Mouse (Mus musculus) C2C12 (cell line): Measurements from ENCODE around the gene Ttc19. TPM values are rescaled to one million over a fixed set of nuclear protein-coding genes. Genes with fewer than 3 reads are reported as not detected.
A peak's percentile ranks its signal among the peaks of the same experiment; 100 is the strongest.
"Not testable (repeated sequence)": the region's sequence is repeated elsewhere in the genome, so short reads cannot be mapped to it uniquely, and the experiment has no call there.

Source experiments
- H3K27me3 ChIP-seq: one replicate; pipeline ENCODE4 v1.6.1; 2011; ENCODE audit not compliant: control insufficient read depth, insufficient read depth, insufficient read length
- H3K36me3 ChIP-seq: one replicate; pipeline ENCODE4 v1.6.1; 2011; ENCODE audit not compliant: control insufficient read depth, insufficient read depth
- H3K4me3 ChIP-seq: one replicate; pipeline ENCODE4 v1.5.1; 2011; ENCODE audit warnings: mild to moderate bottlenecking, control low read depth; ENCODE audit not compliant: poor library complexity, insufficient read depth, severe bottlenecking
- H3K79me2 ChIP-seq: one replicate; pipeline ENCODE4 v1.6.1; 2011; ENCODE audit not compliant: control insufficient read depth, insufficient read depth
- H3K79me3 ChIP-seq: one replicate; pipeline ENCODE4 v1.6.1; 2011; ENCODE audit warnings: low read depth, control low read depth
- H3ac ChIP-seq: one replicate; pipeline ENCODE3; 2011; ENCODE audit warnings: low read depth; ENCODE audit not compliant: control insufficient read depth, insufficient read length
- CEBPB ChIP-seq: IDR thresholded peaks from one replicate; pipeline ENCODE4 v1.6.1; 2011; ENCODE audit warnings: low read depth, mild to moderate bottlenecking, control low read depth, moderate library complexity
- CTCF ChIP-seq: IDR thresholded peaks from one replicate; pipeline ENCODE4 v1.5.1; 2011; ENCODE audit not compliant: control insufficient read depth, insufficient read depth, insufficient read length
- FOSL1 ChIP-seq: IDR thresholded peaks from one replicate; pipeline ENCODE4 v1.8.0; 2011; ENCODE audit warnings: mild to moderate bottlenecking, low read length; ENCODE audit not compliant: poor library complexity, insufficient read depth, severe bottlenecking
- MAX ChIP-seq: IDR thresholded peaks from one replicate; pipeline ENCODE4 v1.6.1; 2011; ENCODE audit warnings: mild to moderate bottlenecking, control low read depth
- MYOD1 ChIP-seq: IDR thresholded peaks from one replicate; pipeline ENCODE4 v1.6.1; 2011; ENCODE audit warnings: low read depth; ENCODE audit not compliant: control insufficient read depth, insufficient read length
- MYOG ChIP-seq: IDR thresholded peaks from one replicate; pipeline ENCODE4 v1.6.1; 2011; ENCODE audit not compliant: control insufficient read depth, insufficient read length; ENCODE audit errors: extremely low read depth
- USF1 ChIP-seq: IDR thresholded peaks from one replicate; pipeline ENCODE4 v1.6.1; 2011; ENCODE audit warnings: low read depth, mild to moderate bottlenecking, control low read depth, moderate library complexity
- polyA plus RNA-seq: library from polyadenylated mRNA; unstranded; fragments of >200 nt; fragmentation: generic; extraction: Trizol; gene quantifications from one replicate; pipeline ENCODE4 v1.2.1, GENCODE M21; 2012; ENCODE audit warnings: missing spikeins

Ttc19 gene
- polyA plus RNA-seq, 1 experiment, result 8.6 TPM

- H3K79me3 ChIP-seq, result no peaks in the 10 kb centered on the region
- no peak for TF ChIP-seq MAX
- TF ChIP-seq USF1, result no peak
- no peak overlapping the region for H3K4me3 ChIP-seq
- no peak overlapping the region for H3ac ChIP-seq
- no peaks in the 10 kb centered on the region for H3K27me3 ChIP-seq
- H3K79me2 ChIP-seq, result no peaks in the 10 kb centered on the region
- peaks cover 21% of the 10 kb centered on the region for H3K36me3 ChIP-seq
These were observed 10.4 kb upstream of the Ttc19 start for GRCm38 (mm10) chr11:62270851-62271250.

GRCm38 (mm10) chr11:62277086-62277485 is 4.2 kb upstream of the Ttc19 start:
- H3ac ChIP-seq, result no peak overlapping the region
- peaks cover 3% of the 10 kb centered on the region for H3K79me3 ChIP-seq
- H3K4me3 ChIP-seq, result no peak overlapping the region
- TF ChIP-seq MYOG, result no peak
- TF ChIP-seq CEBPB, result no peak
- TF ChIP-seq MAX, result no peak
- no peak for TF ChIP-seq FOSL1
- TF ChIP-seq CTCF, result no peak
- no peak for TF ChIP-seq USF1
- no peak for TF ChIP-seq MYOD1
- peaks cover 6% of the 10 kb centered on the region for H3K79me2 ChIP-seq
- no peaks in the 10 kb centered on the region for H3K27me3 ChIP-seq
- H3K36me3 ChIP-seq, result no peaks in the 10 kb centered on the region

GRCm38 (mm10) chr11:62278027-62278426 is 3.2 kb upstream of the Ttc19 start:
- peaks cover 15% of the 10 kb centered on the region for H3K79me2 ChIP-seq
- no peak overlapping the region for H3ac ChIP-seq
- peaks cover 6% of the 10 kb centered on the region for H3K36me3 ChIP-seq
- H3K79me3 ChIP-seq, result peaks cover 7% of the 10 kb centered on the region
- peak; percentile 86 for TF ChIP-seq CTCF
- no peak for TF ChIP-seq CEBPB
- TF ChIP-seq MYOG, result no peak
- no peak for TF ChIP-seq USF1
- peak; percentile 42 for TF ChIP-seq MAX
- H3K4me3 ChIP-seq, result no peak overlapping the region
- H3K27me3 ChIP-seq, result no peaks in the 10 kb centered on the region

GRCm38 (mm10) chr11:62281601-62281997 is 326 bp downstream of the Ttc19 start:
- peak overlapping the region; percentile 88 for H3ac ChIP-seq
- peak overlapping the region; percentile 68 for H3K4me3 ChIP-seq
- peaks cover 21% of the 10 kb centered on the region for H3K79me2 ChIP-seq
- H3K27me3 ChIP-seq, result no peaks in the 10 kb centered on the region
- peaks cover 38% of the 10 kb centered on the region for H3K36me3 ChIP-seq
- peaks cover 7% of the 10 kb centered on the region for H3K79me3 ChIP-seq
- TF ChIP-seq CTCF (no peak), MAX (no peak)

- H3K27me3 ChIP-seq, H3ac ChIP-seq, H3K4me3 ChIP-seq, H3K79me3 ChIP-seq: not testable (repeated sequence)
- peaks cover 21% of the 10 kb centered on the region for H3K79me2 ChIP-seq
- H3K36me3 ChIP-seq, result peaks cover 51% of the 10 kb centered on the region
These were observed 2.7 kb downstream of the Ttc19 start for GRCm38 (mm10) chr11:62284020-62284419.

GRCm38 (mm10) chr11:62285020-62285419 is 3.7 kb downstream of the Ttc19 start:
- Histone ChIP-seq H3K79me2 (peaks cover 21% of the 10 kb centered on the region), H3K27me3 (no peaks in the 10 kb centered on the region), H3K4me3 (no peak overlapping the region), H3K79me3 (peaks cover 7% of the 10 kb centered on the region), H3K36me3 (peaks cover 55% of the 10 kb centered on the region), H3ac (no peak overlapping the region)
- TF ChIP-seq MYOD1 (no peak), MAX (no peak), MYOG (no peak), FOSL1 (no peak), CTCF (no peak)

GRCm38 (mm10) chr11:62287700-62288099 is 6.4 kb downstream of the Ttc19 start:
- no peaks in the 10 kb centered on the region for H3K27me3 ChIP-seq
- no peak overlapping the region for H3K4me3 ChIP-seq
- H3ac ChIP-seq, result no peak overlapping the region
- peaks cover 73% of the 10 kb centered on the region for H3K36me3 ChIP-seq
- no peaks in the 10 kb centered on the region for H3K79me3 ChIP-seq
- TF ChIP-seq MYOG, result no peak
- TF ChIP-seq CEBPB, result no peak
- no peak for TF ChIP-seq MAX
- TF ChIP-seq MYOD1, result no peak
- TF ChIP-seq USF1, result no peak
- no peak for TF ChIP-seq CTCF
- peaks cover 9% of the 10 kb centered on the region for H3K79me2 ChIP-seq
